ENCODE assay signal across 13 mouse cellular contexts in the genomic region with DNA sequence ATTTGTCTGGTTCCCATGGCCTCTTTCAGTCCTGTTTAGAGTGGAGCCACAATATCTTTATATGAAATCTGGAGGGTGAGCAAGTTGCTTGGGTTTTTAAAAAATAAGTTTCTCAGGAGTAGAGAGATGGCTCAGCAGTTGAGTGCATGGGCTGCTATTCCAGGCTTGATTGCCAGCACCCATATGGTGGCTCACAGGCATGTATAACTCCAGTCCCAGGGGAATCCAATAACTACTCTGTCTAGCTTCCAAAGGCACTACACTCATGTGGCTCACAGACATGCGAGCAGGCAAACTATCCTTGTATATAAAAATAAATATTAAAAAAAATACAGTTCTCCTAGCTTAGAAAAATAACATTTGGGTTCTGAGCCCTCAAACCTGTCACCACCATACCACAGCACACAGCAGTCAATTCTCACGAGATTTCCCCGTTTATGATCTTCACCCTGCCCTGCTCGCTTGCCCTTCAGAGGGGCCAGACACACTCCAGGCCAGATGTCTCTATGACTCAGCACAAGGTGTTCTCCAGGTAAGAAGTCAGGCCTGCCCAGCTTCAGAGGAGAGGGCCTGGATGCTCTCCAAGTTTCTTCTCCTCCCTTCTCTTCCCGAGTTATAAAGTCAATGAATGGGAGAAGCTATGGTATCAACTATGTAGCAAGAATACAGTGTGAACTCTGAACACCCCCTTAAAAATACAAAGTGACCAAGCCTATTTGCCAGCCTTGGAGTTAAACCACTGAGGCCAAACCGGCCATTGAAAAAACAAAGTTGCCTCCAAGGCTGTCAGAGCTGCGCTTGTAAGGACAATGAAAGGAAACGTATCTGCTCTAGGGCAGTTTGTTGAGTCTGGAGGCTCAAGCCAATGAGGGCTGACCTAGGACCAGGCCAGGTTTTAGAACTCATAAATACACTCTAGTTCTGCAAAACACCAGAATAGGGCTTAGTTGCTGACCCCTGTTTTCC. TPM values are rescaled to one million over a fixed set of nuclear protein-coding genes. Genes with fewer than 3 reads are reported as not detected.
DNase-seq lines count a peak whose midpoint lies in the region; ATAC-seq and TF ChIP-seq lines count a peak whose summit lies in the region.
"Had no signal": no experiment of that assay in that cellular context is flagged by ENCODE, and none has a peak within 500 bp of the region (broad histone marks: within the 10 kb centered on the region; RNA-seq: fewer than 3 reads in every experiment).

No protein-coding gene starts in this region.

- no peak for TF ChIP-seq EP300 in liver, embryonic 14.5 days (IDR thresholded peaks at IDR 0.05; ENCODE audit: low read depth)

- no peak overlapping the region for H3K4me3 ChIP-seq in forebrain, embryonic 16.5 days (replicated peaks; ENCODE audit: low read length)
- no peak overlapping the region for H3K4me3 ChIP-seq in forebrain, embryonic 11.5 days (ENCODE audit: low read depth, low read length)
- H3K4me3 ChIP-seq in liver, embryonic 14.5 days (ENCODE audit: insufficient read depth in 1 of 2, low read depth in 2 of 2, low read length in 2 of 2): no peak overlapping the region
- H3K4me3 ChIP-seq: embryonic facial prominence, embryonic 12.5 days; myocyte had no signal

- TF ChIP-seq CTCF in liver, embryonic 14.5 days (IDR thresholded peaks at IDR 0.05; ENCODE audit: low read depth): no peak

- peaks cover 7% of the 10 kb centered on the region; the same call in 1 of the 2 replicates for H3K4me1 ChIP-seq in forebrain, embryonic 16.5 days (replicated peaks; ENCODE audit: control insufficient read depth, insufficient read depth, low read length)
- H3K4me1 ChIP-seq in forebrain, embryonic 11.5 days (replicated peaks; ENCODE audit: control insufficient read depth, insufficient read depth, low read length): no peaks in the 10 kb centered on the region
- peaks cover 66 to 77% of the 10 kb centered on the region in 2 experiments for H3K4me1 ChIP-seq in liver, embryonic 14.5 days (replicated peaks; ENCODE audit: control insufficient read depth in 2 of 2, insufficient read depth in 2 of 2, low read length in 1 of 2)

- no peak for DNase-seq in forebrain, embryonic 11.5 days (ENCODE audit: low spot score)
- DNase-seq in kidney, postnatal 36 days: peak; percentile 42 to 69
- no peak for DNase-seq in kidney, postnatal 4 days
- DNase-seq in adipocyte (ENCODE audit: low spot score): peak; percentile 27
- no peak for DNase-seq in liver, embryonic 14.5 days (ENCODE audit: low read depth in 3 of 3, low spot score in 3 of 3)
- no peak for DNase-seq in spleen, adult 18-20 months
- DNase-seq: adrenal gland, postnatal 10 days; cerebellum, postnatal 36 days; right cerebral cortex, postnatal 14 days had no signal

- H3K9me3 ChIP-seq in forebrain, embryonic 16.5 days (ENCODE audit: control insufficient read depth, low read length): no peaks in the 10 kb centered on the region
- H3K9me3 ChIP-seq in forebrain, embryonic 11.5 days (ENCODE audit: control insufficient read depth, low read length): no peaks in the 10 kb centered on the region
- H3K9me3 ChIP-seq in liver, embryonic 14.5 days (ENCODE audit: control insufficient read depth, low read length): no peaks in the 10 kb centered on the region
- H3K9me3 ChIP-seq: embryonic facial prominence, embryonic 12.5 days had no signal

- no peaks in the 10 kb centered on the region for H3K36me3 ChIP-seq in forebrain, embryonic 16.5 days (ENCODE audit: control insufficient read depth, insufficient read depth)
- no peaks in the 10 kb centered on the region for H3K36me3 ChIP-seq in forebrain, embryonic 11.5 days (ENCODE audit: control insufficient read depth, insufficient read depth, low read length)
- peaks cover 62% of the 10 kb centered on the region for H3K36me3 ChIP-seq in liver, embryonic 14.5 days (replicated peaks; ENCODE audit: control insufficient read depth, insufficient read depth, low read depth)
- H3K36me3 ChIP-seq: embryonic facial prominence, embryonic 12.5 days had no signal

- no peaks in the 10 kb centered on the region for H3K27me3 ChIP-seq in forebrain, embryonic 16.5 days (replicated peaks; ENCODE audit: control insufficient read depth, insufficient read depth, low read length)
- no peaks in the 10 kb centered on the region for H3K27me3 ChIP-seq in forebrain, embryonic 11.5 days (ENCODE audit: control insufficient read depth, insufficient read depth, low read length)
- H3K27me3 ChIP-seq in liver, embryonic 14.5 days (ENCODE audit: control insufficient read depth, insufficient read depth, low read length): no peaks in the 10 kb centered on the region
- H3K27me3 ChIP-seq: embryonic facial prominence, embryonic 12.5 days had no signal

- no peak overlapping the region for H3K9ac ChIP-seq in forebrain, embryonic 16.5 days (replicated peaks; ENCODE audit: low read depth, low read length)
- H3K9ac ChIP-seq in forebrain, embryonic 11.5 days (ENCODE audit: low read length): no peak overlapping the region
- H3K9ac ChIP-seq in liver, embryonic 14.5 days (replicated peaks): peak overlapping the region; percentile 71
- H3K9ac ChIP-seq: embryonic facial prominence, embryonic 12.5 days had no signal

- 79% methylated on average over 8 of the region's 8 CpGs for WGBS in forebrain, embryonic 16.5 days
- WGBS in forebrain, embryonic 11.5 days: 87% methylated on average over 8 of the region's 8 CpGs
- 78% methylated on average over 8 of the region's 8 CpGs for WGBS in liver, embryonic 14.5 days (ENCODE audit: insufficient replicate concordance)

- peak; percentile 80 for ATAC-seq in forebrain, embryonic 16.5 days
- ATAC-seq in forebrain, embryonic 11.5 days (replicated peaks; ENCODE audit: low FRiP score): no peak
- ATAC-seq in liver, embryonic 14.5 days (ENCODE audit: insufficient read depth): no peak
- ATAC-seq in erythroid progenitor cell, adult 5-6 weeks (replicated peaks; ENCODE audit: low FRiP score, poor library complexity, severe bottlenecking): no peak

- H3K4me2 ChIP-seq in forebrain, embryonic 16.5 days (ENCODE audit: low read length): no peak overlapping the region
- H3K4me2 ChIP-seq in forebrain, embryonic 11.5 days (ENCODE audit: low read depth, low read length, severe bottlenecking): no peak overlapping the region
- peak overlapping the region; percentile 81 for H3K4me2 ChIP-seq in liver, embryonic 14.5 days (ENCODE audit: low read depth)
- H3K4me2 ChIP-seq: embryonic facial prominence, embryonic 12.5 days had no signal

- H3K27ac ChIP-seq in forebrain, embryonic 16.5 days (ENCODE audit: low read length): no peak overlapping the region
- H3K27ac ChIP-seq in forebrain, embryonic 11.5 days (ENCODE audit: low read depth, low read length): no peak overlapping the region
- H3K27ac ChIP-seq in liver, embryonic 14.5 days: peak overlapping the region; percentile 99
- H3K27ac ChIP-seq: embryonic facial prominence, embryonic 12.5 days had no signal

RNA-seq across cellular contexts. Expression of a gene that starts 12.3 kb away (rescaled TPM):
- 93.1 and 109 TPM in 2 replicates for polyA plus RNA-seq in forebrain, embryonic 16.5 days (2015; fragmentation: Nextera tagmentation; extraction: Ambion mirVana)
- 51.8 and 54.0 TPM in 2 replicates for polyA plus RNA-seq in forebrain, embryonic 11.5 days (2014; fragmentation: Nextera tagmentation; extraction: Ambion mirVana)
- 330 and 468 TPM in 2 replicates for polyA plus RNA-seq in liver, embryonic 14.5 days (2012; rRNA removed)
- polyA plus RNA-seq in liver, embryonic 14.5 days (2014; fragmentation: Nextera tagmentation; extraction: Ambion mirVana): 596 and 611 TPM in 2 replicates
- total RNA-seq in erythroid progenitor cell, adult 5-6 weeks (2015; ENCODE audit: low replicate concordance): 406 and 410 TPM in 2 replicates
- total RNA-seq in erythroid progenitor cell, adult 5-6 weeks (2017; ENCODE audit: low replicate concordance): 298 and 328 TPM in 2 replicates

RNA-seq across cellular contexts. Expression of a gene that starts 31.5 kb away (rescaled TPM):
- polyA plus RNA-seq in forebrain, embryonic 16.5 days (2015; fragmentation: Nextera tagmentation; extraction: Ambion mirVana): 30.8 and 32.6 TPM in 2 replicates
- 38.3 and 41.4 TPM in 2 replicates for polyA plus RNA-seq in forebrain, embryonic 11.5 days (2014; fragmentation: Nextera tagmentation; extraction: Ambion mirVana)
- polyA plus RNA-seq in liver, embryonic 14.5 days (2012; rRNA removed): 21.9 and 28.1 TPM in 2 replicates
- polyA plus RNA-seq in liver, embryonic 14.5 days (2014; fragmentation: Nextera tagmentation; extraction: Ambion mirVana): 52.5 and 59.9 TPM in 2 replicates
- 13.0 and 20.1 TPM in 2 replicates for total RNA-seq in erythroid progenitor cell, adult 5-6 weeks (2015; ENCODE audit: low replicate concordance)
- 9.4 and 11.8 TPM in 2 replicates for total RNA-seq in erythroid progenitor cell, adult 5-6 weeks (2017; ENCODE audit: low replicate concordance)

Comparison
In these comparisons a context has a peak if more than half of its experiments do, and no peak if none do; other contexts are left out.
1. DNase-seq: peak in kidney, postnatal 36 days (2 of 2) and adipocyte (single experiment); none in forebrain, embryonic 11.5 days (single experiment), kidney, postnatal 4 days (0 of 2), liver, embryonic 14.5 days (0 of 3) and spleen, adult 18-20 months (0 of 2).